Mouse (Mus musculus): ENCODE data around the gene Sgca.
"Not testable (repeated sequence)": the region's sequence is repeated elsewhere in the genome, so short reads cannot be mapped to it uniquely, and the experiment has no call there.

Sgca gene

GRCm38 (mm10) chr11:94986435-94986834, 10.3 kb upstream of the Sgca start:
- DNase-seq (ENCODE audit: low read depth, low spot score), result no peak

DNA sequence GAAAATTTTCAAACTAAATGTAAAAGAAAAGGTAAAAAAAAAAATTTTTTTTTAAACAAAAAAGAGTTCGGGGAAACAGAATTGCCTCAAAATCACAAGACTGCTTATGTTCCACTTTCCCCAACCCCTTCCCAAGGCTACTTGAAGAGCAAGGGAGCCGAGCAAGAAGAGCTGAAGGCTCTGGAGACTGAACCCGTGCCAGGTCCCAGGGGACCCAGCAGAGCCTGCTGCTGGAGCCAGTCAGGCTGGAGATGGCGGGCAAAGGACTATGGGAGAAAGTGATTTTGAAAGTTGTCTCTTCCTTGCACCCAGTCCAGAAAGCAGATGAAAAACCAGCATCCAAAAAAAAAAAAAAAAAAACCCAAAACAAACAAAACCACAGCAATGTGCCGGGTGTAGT, 9.7 kb upstream of the Sgca start:
- no peak for DNase-seq (ENCODE audit: low read depth, low spot score)

DNA sequence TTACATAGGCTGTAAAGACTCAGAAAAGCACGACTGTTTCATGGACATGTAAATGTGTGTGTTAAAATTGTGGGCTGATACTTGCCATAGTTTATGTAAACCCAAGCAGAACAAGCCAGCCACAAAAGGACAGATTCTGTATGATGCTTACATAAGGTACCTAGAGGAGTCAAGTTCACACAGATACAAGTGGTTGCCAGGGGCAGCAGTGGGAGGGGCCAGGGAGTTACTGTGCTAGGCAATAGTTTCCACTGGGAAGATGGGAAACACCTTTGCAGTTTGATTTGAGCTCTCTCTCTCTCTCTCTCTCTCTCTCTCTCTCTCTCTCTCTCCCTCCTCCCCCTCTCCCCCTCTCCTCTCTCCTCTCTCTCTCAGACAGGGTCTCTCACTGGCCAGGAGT, 9.0 kb upstream of the Sgca start:
- no peak for DNase-seq (ENCODE audit: low read depth, low spot score)

- no peak for DNase-seq (ENCODE audit: low read depth, low spot score)
Measured at GRCm38 (mm10) chr11:94979462-94980179, 3.5 kb upstream of the Sgca start.

DNA sequence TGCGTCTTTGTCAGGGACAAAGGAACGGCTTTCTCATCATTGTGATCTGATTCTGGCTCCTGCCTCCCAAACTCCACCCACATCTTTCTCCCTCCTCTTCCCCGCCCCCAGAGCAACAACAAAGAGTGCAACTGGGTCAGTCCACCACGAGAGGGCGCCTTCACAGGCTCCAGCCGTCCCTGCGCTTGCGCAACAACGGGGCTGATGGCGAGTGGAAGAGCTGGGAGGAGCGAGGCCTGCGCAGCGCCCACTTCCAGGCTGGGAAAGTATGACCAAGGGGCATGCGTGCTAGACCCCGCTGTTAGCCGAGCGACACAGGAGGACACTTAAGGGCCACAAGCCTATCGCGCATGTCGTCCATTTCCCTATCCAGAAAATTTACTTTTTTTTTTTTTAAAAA, 2.8 kb upstream of the Sgca start:
- DNase-seq (ENCODE audit: low read depth, low spot score), result peak; percentile 96

DNA sequence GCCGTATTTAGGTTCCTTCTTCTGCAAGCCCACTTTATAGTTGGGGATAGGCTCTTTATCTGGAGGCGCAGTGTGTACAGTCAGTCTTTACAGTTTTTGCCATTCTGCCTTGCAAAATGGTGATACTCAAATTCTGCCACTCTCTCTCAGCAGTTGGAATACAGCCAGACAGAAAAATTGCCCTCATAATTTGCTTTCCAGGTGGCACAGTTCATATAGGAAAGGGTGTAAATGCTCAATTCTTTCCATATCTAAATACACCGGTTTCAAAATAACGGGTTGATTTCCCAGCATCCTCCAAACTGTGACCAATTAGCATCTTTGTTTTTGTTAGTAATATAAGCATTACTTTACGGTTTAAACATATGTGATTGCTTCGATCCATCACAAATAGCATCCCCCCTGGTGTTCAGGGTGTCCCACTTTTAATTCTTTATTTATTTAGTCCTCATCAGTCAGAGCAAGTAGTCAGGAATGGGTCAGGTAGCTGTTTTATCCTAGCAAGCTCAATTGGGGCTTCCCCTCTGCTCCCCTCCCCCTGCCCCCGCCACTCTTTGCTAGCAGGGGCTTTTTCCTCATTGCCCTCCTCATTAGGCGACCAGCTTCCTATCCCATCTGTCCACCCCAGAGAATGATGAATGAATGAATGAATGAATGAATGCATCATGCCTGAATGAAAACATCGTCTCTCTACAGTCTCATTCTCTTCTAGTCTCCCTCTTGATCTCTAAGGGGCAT, 2.2 kb upstream of the Sgca start:
- no peak for DNase-seq (ENCODE audit: low read depth, low spot score)

- DNase-seq (ENCODE audit: low read depth, low spot score), result no peak
Measured at GRCm38 (mm10) chr11:94974951-94975350, 1.2 kb downstream of the Sgca start.

GRCm38 (mm10) chr11:94973313-94973712, 2.8 kb downstream of the Sgca start:
- no peak for DNase-seq (ENCODE audit: low read depth, low spot score)

- no peak for DNase-seq (ENCODE audit: low read depth, low spot score)
Measured at GRCm38 (mm10) chr11:94972887-94973286, 3.2 kb downstream of the Sgca start.

- no peak for DNase-seq (ENCODE audit: low read depth, low spot score)
Measured at GRCm38 (mm10) chr11:94971895-94972615, 4.1 kb downstream of the Sgca start.

- DNase-seq (ENCODE audit: low read depth, low spot score), result no peak
Measured at GRCm38 (mm10) chr11:94970210-94970943, 5.8 kb downstream of the Sgca start.

GRCm38 (mm10) chr11:94969709-94970108, 6.4 kb downstream of the Sgca start:
- not testable (repeated sequence) for DNase-seq (ENCODE audit: low read depth, low spot score)

DNA sequence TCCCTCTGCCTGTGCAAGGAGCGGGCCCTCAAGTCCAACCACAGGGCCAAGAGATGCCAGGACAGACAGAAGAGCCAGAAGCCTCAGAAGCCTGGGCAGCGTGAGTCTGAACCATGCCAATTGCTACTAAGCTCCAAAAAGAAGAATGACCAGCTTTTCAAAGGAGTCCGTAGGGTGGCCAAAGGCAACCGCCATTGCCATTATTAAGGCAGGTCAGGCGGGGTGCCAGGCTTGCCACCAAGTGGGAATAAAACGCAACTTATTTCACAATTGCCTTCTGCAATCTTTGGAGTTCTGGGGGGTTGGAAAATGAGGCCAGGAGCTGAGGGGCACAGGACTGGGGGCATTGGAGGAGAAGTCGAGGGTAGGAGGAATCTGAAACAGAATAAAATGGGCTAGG, 7.9 kb downstream of the Sgca start:
- DNase-seq (ENCODE audit: low read depth, low spot score), result no peak

DNA sequence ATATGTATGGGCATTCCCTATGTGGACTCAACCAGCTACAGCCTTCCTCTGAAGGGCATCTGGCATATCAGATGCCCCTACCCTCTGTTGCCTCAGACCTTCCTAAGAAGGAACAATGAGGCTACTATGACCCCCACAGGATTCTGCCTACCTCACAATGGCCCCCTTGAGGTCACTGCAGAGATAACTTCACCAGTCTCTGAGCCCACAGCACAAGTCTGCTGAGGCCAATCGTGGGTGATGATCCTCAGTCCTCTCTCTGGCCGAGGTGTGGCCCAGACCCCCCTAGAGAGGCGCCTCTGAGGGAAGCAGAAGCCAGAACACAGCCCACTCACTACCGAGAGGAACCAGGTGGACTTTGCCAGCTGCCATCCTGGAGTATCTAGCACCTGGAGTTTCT, 8.7 kb downstream of the Sgca start, which contains the start of gene Hils1:
TSS of gene Hils1 (plus strand) at position 175 of the 400 bp plus-strand sequence.
- no peak for DNase-seq (ENCODE audit: low read depth, low spot score)

GRCm38 (mm10) chr11:94962534-94963101, 13.5 kb downstream of the Sgca start:
- DNase-seq (ENCODE audit: low read depth, low spot score), result no peak

- DNase-seq (ENCODE audit: low read depth, low spot score), result no peak
Measured at GRCm38 (mm10) chr11:94958065-94958858, 17.9 kb downstream of the Sgca start.

DNA sequence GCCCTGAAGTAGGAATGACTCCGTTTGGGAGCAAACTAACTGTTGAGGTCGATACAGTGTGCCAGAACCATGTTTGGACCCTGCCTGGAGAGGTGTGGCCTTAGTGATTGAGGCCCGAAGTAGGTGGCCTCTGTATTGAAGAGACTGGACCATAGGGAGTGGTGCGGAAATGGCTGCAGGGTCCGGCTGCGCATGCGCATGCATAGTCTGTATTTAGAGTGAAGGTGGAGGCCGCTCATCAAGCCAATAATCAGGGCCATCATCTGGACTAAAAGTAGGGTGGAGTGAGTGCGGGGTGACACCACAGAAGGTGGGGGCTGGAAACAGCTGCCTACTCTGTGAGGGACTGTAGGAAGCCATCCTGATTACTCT, 18.4 kb downstream of the Sgca start:
- DNase-seq (ENCODE audit: low read depth, low spot score), result no peak

DNA sequence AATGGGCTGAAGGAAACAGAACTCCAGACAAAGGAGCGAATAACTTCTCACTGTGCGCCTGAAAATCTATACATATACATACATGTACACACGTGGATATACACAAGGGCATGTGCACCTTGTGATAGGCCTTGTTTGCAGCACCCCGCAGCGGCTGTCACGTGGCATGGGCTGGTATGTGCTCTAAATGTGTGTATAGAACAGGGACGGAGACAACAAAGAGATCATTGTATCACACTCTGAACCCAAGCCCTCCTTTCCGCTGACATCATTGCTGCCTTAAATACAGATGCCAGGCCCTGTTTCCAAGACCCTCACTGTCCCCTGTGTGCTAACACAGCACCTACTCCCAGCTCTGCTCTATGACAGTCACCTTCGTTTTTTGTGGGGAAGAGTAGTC, 21.0 kb downstream of the Sgca start:
- DNase-seq (ENCODE audit: low read depth, low spot score), result no peak

GRCm38 (mm10) chr11:94952169-94952568, 24.0 kb downstream of the Sgca start:
- no peak for DNase-seq (ENCODE audit: low read depth, low spot score)

GRCm38 (mm10) chr11:94945236-94945635, 30.9 kb downstream of the Sgca start:
- DNase-seq (ENCODE audit: low read depth, low spot score), result no peak

GRCm38 (mm10) chr11:94944295-94944694, 31.8 kb downstream of the Sgca start:
- no peak for DNase-seq (ENCODE audit: low read depth, low spot score)
